Mouse (Mus musculus) gastrocnemius, adult 2 months (tissue): ENCODE measurements around the gene Agfg2. TPM values are rescaled to one million over a fixed set of nuclear protein-coding genes. Genes with fewer than 3 reads are reported as not detected.

ENCODE experiments used
- DNase-seq: peaks from one replicate; pipeline ENCODE4 v3.0.0; 2022
- H3K27ac ChIP-seq: fragments of 200-600 bp; 2 replicates; pipeline ENCODE4 v1.8.1; 2022; ENCODE audit warnings: mild to moderate bottlenecking
- H3K4me3 ChIP-seq: fragments of 200-600 bp; 2 replicates; pipeline ENCODE4 v1.8.1; 2022; ENCODE audit warnings: mild to moderate bottlenecking, moderate library complexity
- CTCF ChIP-seq: fragments of 200-600 bp; IDR thresholded peaks from 2 replicates; pipeline ENCODE4 v1.8.1; 2022; ENCODE audit warnings: antibody characterized with exemption, mild to moderate bottlenecking, moderate library complexity
- intact Hi-C: fragments of 180-260 bp; cut with DNase I; formaldehyde crosslinking; loops from one replicate; pipeline ENCODE4 v1.15.1; 2025
- total RNA-seq, 2 experiments: library from RNA; stranded (reverse); gene quantifications; 2 replicates each; pipeline ENCODE4 v1.2.3; 2021

Gene Agfg2
- total RNA-seq, 2 experiments from 2014 or later, result 3.3 to 10.3 TPM

- DNase-seq, result no peak
- intact Hi-C loops, result no loop called here
Measured at GRCm38 (mm10) chr5:137699850-137700249, 15.3 kb upstream of the Agfg2 start.

GRCm38 (mm10) chr5:137699080-137699479 lies 14.6 kb upstream of the Agfg2 start:
- TF ChIP-seq CTCF, result no peak
- Histone ChIP-seq H3K27ac (no peak overlapping the region), H3K4me3 (no peak overlapping the region)
- intact Hi-C loops, result no loop called here
- no peak for DNase-seq

More at GRCm38 (mm10) chr5:137699850-137700249, 15.3 kb upstream of the Agfg2 start:
- H3K27ac ChIP-seq, result no peak overlapping the region
- TF ChIP-seq CTCF, result no peak
- H3K4me3 ChIP-seq, result no peak overlapping the region

- no peak for TF ChIP-seq CTCF
Measured at GRCm38 (mm10) chr5:137695930-137696329, 11.4 kb upstream of the Agfg2 start.

GRCm38 (mm10) chr5:137694796-137695195 lies 10.3 kb upstream of the Agfg2 start:
- no peak overlapping the region for H3K4me3 ChIP-seq
- TF ChIP-seq CTCF, result no peak
- DNase-seq, result no peak
- intact Hi-C loops, result no loop called here
- no peak overlapping the region for H3K27ac ChIP-seq

More at GRCm38 (mm10) chr5:137695930-137696329, 11.4 kb upstream of the Agfg2 start:
- intact Hi-C loops, result no loop called here
- DNase-seq, result no peak
- H3K27ac ChIP-seq, result no peak overlapping the region
- H3K4me3 ChIP-seq, result no peak overlapping the region

GRCm38 (mm10) chr5:137691881-137692280 lies 7.4 kb upstream of the Agfg2 start:
- H3K27ac ChIP-seq, result no peak overlapping the region
- DNase-seq, result no peak
- intact Hi-C loops, result no loop called here
- TF ChIP-seq CTCF, result no peak
- no peak overlapping the region for H3K4me3 ChIP-seq

GRCm38 (mm10) chr5:137690531-137690930 lies 6.0 kb upstream of the Agfg2 start:
- Histone ChIP-seq H3K27ac (no peak overlapping the region), H3K4me3 (no peak overlapping the region)
- intact Hi-C loops, result no loop called here
- no peak for TF ChIP-seq CTCF
- DNase-seq, result no peak

- H3K27ac ChIP-seq, result no peak overlapping the region
- intact Hi-C loops, result loop anchor here (5.0 kb wide), 1 partner anchor 47 kb away; no protein-coding TSS in a partner anchor
- no peak for DNase-seq
Measured at GRCm38 (mm10) chr5:137689974-137690373, 5.4 kb upstream of the Agfg2 start.

GRCm38 (mm10) chr5:137686127-137686790 lies 1.7 kb upstream of the Agfg2 start:
- intact Hi-C loops, result loop anchor here (5.0 kb wide), 1 partner anchor 51 kb away; no protein-coding TSS in a partner anchor
- DNase-seq, result no peak
- H3K4me3 ChIP-seq, result no peak overlapping the region
- TF ChIP-seq CTCF, result no peak
- no peak overlapping the region for H3K27ac ChIP-seq

More at GRCm38 (mm10) chr5:137689974-137690373, 5.4 kb upstream of the Agfg2 start:
- no peak for TF ChIP-seq CTCF
- no peak overlapping the region for H3K4me3 ChIP-seq

- no peak overlapping the region for H3K27ac ChIP-seq
- no peak for DNase-seq
- no peak overlapping the region for H3K4me3 ChIP-seq
- no peak for TF ChIP-seq CTCF
- intact Hi-C loops, result loop anchor here (5.0 kb wide), 1 partner anchor 52 kb away; no protein-coding TSS in a partner anchor
Measured at GRCm38 (mm10) chr5:137685653-137686052, 1.1 kb upstream of the Agfg2 start.

- intact Hi-C loops, result no loop called here
- no peak for DNase-seq
- Histone ChIP-seq H3K4me3 (peak overlapping the region; percentile 83), H3K27ac (peak overlapping the region; percentile 81)
- no peak for TF ChIP-seq CTCF
Measured at GRCm38 (mm10) chr5:137683388-137684293, 885 bp downstream of the Agfg2 start.

- intact Hi-C loops, result no loop called here
- Histone ChIP-seq H3K27ac (no peak overlapping the region), H3K4me3 (no peak overlapping the region)
- no peak for DNase-seq
- TF ChIP-seq CTCF, result no peak
Measured at GRCm38 (mm10) chr5:137682526-137682925, 2.0 kb downstream of the Agfg2 start.

- Histone ChIP-seq H3K27ac (no peak overlapping the region), H3K4me3 (no peak overlapping the region)
- intact Hi-C loops, result no loop called here
- DNase-seq, result no peak
- TF ChIP-seq CTCF, result no peak
Measured at GRCm38 (mm10) chr5:137679726-137680125, 4.8 kb downstream of the Agfg2 start.

GRCm38 (mm10) chr5:137678736-137679135 lies 5.8 kb downstream of the Agfg2 start:
- intact Hi-C loops, result no loop called here
- no peak for TF ChIP-seq CTCF
- H3K4me3 ChIP-seq, result no peak overlapping the region
- H3K27ac ChIP-seq, result no peak overlapping the region
- no peak for DNase-seq
